Mouse (Mus musculus) right cerebral cortex, postnatal 25 days (tissue): ENCODE measurements around the gene Abca1.

Source experiments
- DNase-seq: peaks from one replicate; pipeline ENCODE4 v3.0.0; 2022

Gene Abca1

GRCm38 (mm10) chr4:52986266-52986665 lies 173.4 kb downstream of the Abca1 start:
- no peak for DNase-seq

- no peak for DNase-seq
Observed at GRCm38 (mm10) chr4:52985216-52985615, 174.5 kb downstream of the Abca1 start.
